In genomic region chr11:76748819-76749218, GRCm38 (mm10) we compare ENCODE assay signal across 30 mouse cellular contexts.
"Had no signal": no experiment of that assay in that cellular context is flagged by ENCODE, and none has a peak within 500 bp of the region (broad histone marks: within the 10 kb centered on the region; RNA-seq: fewer than 3 reads in every experiment).

No protein-coding gene starts in this region.

- ATAC-seq: lung, postnatal 0 days; midbrain, embryonic 13.5 days; midbrain, embryonic 15.5 days; midbrain, embryonic 16.5 days had no signal

- H3K4me3 ChIP-seq: left cerebral cortex, adult 2 months; limb, embryonic 10.5 days; limb, embryonic 12.5 days; limb, embryonic 13.5 days; limb, embryonic 15.5 days; liver, embryonic 13.5 days; liver, embryonic 15.5 days; lung, embryonic 15.5 days; megakaryocyte, embryonic 14.5 days; midbrain, embryonic 10.5 days; midbrain, embryonic 12.5 days; midbrain, embryonic 13.5 days; midbrain, embryonic 15.5 days; myocyte had no signal

- H3K27ac ChIP-seq: left cerebral cortex, adult 2 months; limb, embryonic 10.5 days; limb, embryonic 12.5 days; limb, embryonic 13.5 days; limb, embryonic 15.5 days; liver, embryonic 13.5 days; liver, embryonic 14.5 days; liver, embryonic 15.5 days; lung, embryonic 15.5 days; macrophage; midbrain, embryonic 10.5 days; midbrain, embryonic 12.5 days; midbrain, embryonic 13.5 days; midbrain, embryonic 15.5 days had no signal

- DNase-seq: layer of hippocampus, postnatal 36 days; left cerebral cortex, postnatal 4 days; liver, embryonic 13.5 days; lung, adult 18-20 months; lung, adult 2 months; lung, embryonic 14.5 days; lung, postnatal 10 days; lung, postnatal 14 days; lung, postnatal 36 days; lung, postnatal 4 days; midbrain, embryonic 14.5 days had no signal

- H3K9me3 ChIP-seq: limb, embryonic 10.5 days; limb, embryonic 12.5 days; limb, embryonic 13.5 days; limb, embryonic 15.5 days; liver, embryonic 13.5 days; liver, embryonic 15.5 days; lung, embryonic 15.5 days; megakaryocyte, embryonic 14.5 days; midbrain, embryonic 10.5 days; midbrain, embryonic 12.5 days; midbrain, embryonic 13.5 days; midbrain, embryonic 15.5 days had no signal

- H3K9ac ChIP-seq: limb, embryonic 12.5 days; limb, embryonic 13.5 days; limb, embryonic 15.5 days; liver, embryonic 13.5 days; liver, embryonic 14.5 days; liver, embryonic 15.5 days; lung, embryonic 14.5 days; lung, embryonic 15.5 days; midbrain, embryonic 12.5 days; midbrain, embryonic 13.5 days; midbrain, embryonic 15.5 days had no signal

- H3K4me1 ChIP-seq: limb, embryonic 10.5 days; limb, embryonic 12.5 days; limb, embryonic 13.5 days; limb, embryonic 15.5 days; liver, embryonic 13.5 days; liver, embryonic 15.5 days; lung, embryonic 15.5 days; midbrain, embryonic 10.5 days; midbrain, embryonic 12.5 days; midbrain, embryonic 13.5 days; midbrain, embryonic 15.5 days had no signal

- H3K27me3 ChIP-seq: limb, embryonic 12.5 days; limb, embryonic 13.5 days; limb, embryonic 15.5 days; liver, embryonic 13.5 days; liver, embryonic 15.5 days; lung, embryonic 15.5 days; megakaryocyte, embryonic 14.5 days; midbrain, embryonic 12.5 days; midbrain, embryonic 13.5 days; midbrain, embryonic 15.5 days had no signal

- H3K4me2 ChIP-seq: limb, embryonic 12.5 days; limb, embryonic 13.5 days; limb, embryonic 15.5 days; liver, embryonic 11.5 days; liver, embryonic 13.5 days; liver, embryonic 15.5 days; lung, embryonic 14.5 days; lung, embryonic 15.5 days; midbrain, embryonic 11.5 days; midbrain, embryonic 12.5 days; midbrain, embryonic 13.5 days; midbrain, embryonic 15.5 days had no signal
